Mouse (Mus musculus) stomach, postnatal 0 days (tissue): ENCODE measurements at regions not wholly inside any gene's neighbourhood (a gene's known extent, or its start where the extent isn't known, plus 50 kb on each side); places are given as distances from the start of the nearest gene placed in this dataset.
"Not testable (repeated sequence)": the region's sequence is repeated elsewhere in the genome, so short reads cannot be mapped to it uniquely, and the experiment has no call there.

ENCODE experiments used
- ATAC-seq: fragments of 200-750 bp; cut with Nextera tagmentation; 2 replicates; pipeline ENCODE4 v1.8.0; 2017; ENCODE audit not compliant: low FRiP score, low TSS enrichment
- DNase-seq: peaks from one replicate; pipeline ENCODE4 v3.0.0-alpha.2; 2016; ENCODE audit warnings: low spot score
- H3K27ac ChIP-seq: fragments of 300-500 bp; sonication (generic); replicated peaks from 2 replicates; pipeline ENCODE4 v1.5.1; 2014; ENCODE audit warnings: mild to moderate bottlenecking, control low read depth
- H3K27me3 ChIP-seq: fragments of 300-500 bp; sonication (generic); 2 replicates; pipeline ENCODE4 v1.6.1; 2014; ENCODE audit warnings: low read length; ENCODE audit not compliant: control insufficient read depth, insufficient read depth
- H3K36me3 ChIP-seq: fragments of 300-500 bp; sonication (generic); 2 replicates; pipeline ENCODE4 v1.6.1; 2014; ENCODE audit warnings: low read length, mixed read lengths; ENCODE audit not compliant: control insufficient read depth, insufficient read depth
- H3K4me1 ChIP-seq: fragments of 300-500 bp; sonication (generic); replicated peaks from 2 replicates; pipeline ENCODE4 v1.6.1; 2014; ENCODE audit warnings: antibody characterized with exemption; ENCODE audit not compliant: control insufficient read depth, insufficient read depth
- H3K4me2 ChIP-seq: fragments of 300-500 bp; sonication (generic); replicated peaks from 2 replicates; pipeline ENCODE4 v1.6.1; 2014; ENCODE audit warnings: low read depth, mild to moderate bottlenecking, control low read depth, moderate library complexity
- H3K4me3 ChIP-seq: fragments of 300-500 bp; sonication (generic); 2 replicates; pipeline ENCODE4 v1.5.1; 2014; ENCODE audit warnings: low read depth, low read length, control low read depth
- H3K9ac ChIP-seq: fragments of 300-500 bp; sonication (generic); 2 replicates; pipeline ENCODE4 v1.6.1; 2014; ENCODE audit warnings: mild to moderate bottlenecking, low read length, control low read depth, mixed read lengths
- H3K9me3 ChIP-seq: fragments of 300-500 bp; sonication (generic); 2 replicates; pipeline ENCODE4 v1.6.1; 2016; ENCODE audit warnings: low read length; ENCODE audit not compliant: control insufficient read depth
- CTCF ChIP-seq: IDR thresholded peaks from 2 replicates; pipeline ENCODE4 v1.5.1; 2016; ENCODE audit warnings: antibody characterized with exemption, low read depth, mild to moderate bottlenecking, moderate library complexity
- EP300 ChIP-seq: optimal IDR thresholded peaks from 2 replicates; pipeline ENCODE3; 2016; ENCODE audit warnings: antibody characterized with exemption
- WGBS: fragments of 180-500 bp; shearing (Covaris S2); extraction: QIAGEN DNeasy Blood & Tissue Kit; methylation state at CpG from one replicate; pipeline ENCODE4 v1.1.7; 2014; 5-methylcytosine and 5-hydroxymethylcytosine counted together

DNA sequence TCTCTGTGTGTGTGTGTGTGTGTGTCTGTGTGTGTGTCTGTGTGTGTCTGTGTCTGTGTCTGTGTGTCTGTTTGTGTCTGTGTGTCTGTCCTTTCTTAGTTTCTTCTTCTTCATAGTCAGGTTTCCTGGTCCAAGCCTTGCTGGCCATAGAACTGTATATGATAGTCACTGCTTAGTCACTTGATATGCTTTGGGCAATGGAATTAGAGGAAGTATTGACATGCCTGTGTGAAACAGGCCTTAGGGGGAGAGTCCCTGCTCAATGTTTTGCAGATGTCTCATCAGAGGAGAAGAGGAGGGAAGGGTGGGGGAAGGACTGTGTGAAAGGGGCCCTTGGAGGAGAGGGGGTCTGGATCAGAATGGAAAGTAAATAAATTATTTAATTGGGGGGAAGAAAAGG, 374.4 kb upstream of the Clnk start:
- Histone ChIP-seq H3K4me3 (no peak overlapping the region), H3K27me3 (no peaks in the 10 kb centered on the region), H3K4me2 (no peak overlapping the region), H3K36me3 (no peaks in the 10 kb centered on the region), H3K4me1 (no peaks in the 10 kb centered on the region), H3K9me3 (no peaks in the 10 kb centered on the region), H3K9ac (no peak overlapping the region), H3K27ac (no peak overlapping the region)
- DNase-seq, result no peak
- no peak for TF ChIP-seq CTCF
- no peak for TF ChIP-seq EP300
- no peak for ATAC-seq

DNA sequence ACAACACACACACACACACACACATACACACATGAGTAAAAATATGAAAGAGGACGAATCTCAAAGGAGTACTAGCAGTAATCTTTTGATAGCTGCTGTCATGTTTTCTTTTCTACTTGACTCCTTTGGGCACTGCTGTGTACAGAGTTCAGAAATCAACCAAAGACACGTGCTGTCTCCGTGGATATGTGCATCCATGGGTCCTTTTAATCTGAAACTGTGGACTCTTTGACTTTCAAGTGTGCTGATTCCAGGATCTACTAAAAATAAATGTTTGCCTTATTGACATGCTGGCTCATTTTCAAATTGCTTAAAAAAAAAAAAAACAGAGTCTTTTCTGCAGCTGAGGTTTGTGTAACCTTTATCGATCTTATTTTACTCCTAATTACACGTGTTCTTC, 343.1 kb upstream of the Clnk start:
- Histone ChIP-seq H3K36me3 (no peaks in the 10 kb centered on the region), H3K27me3 (no peaks in the 10 kb centered on the region), H3K27ac (no peak overlapping the region), H3K4me1 (no peaks in the 10 kb centered on the region), H3K4me2 (no peak overlapping the region), H3K9me3 (no peaks in the 10 kb centered on the region), H3K9ac (no peak overlapping the region), H3K4me3 (no peak overlapping the region)
- DNase-seq (no peak), ATAC-seq (no peak)
- TF ChIP-seq EP300 (no peak), CTCF (no peak)
- WGBS, result 68% methylated on average over 5 of the region's 5 CpGs

DNA sequence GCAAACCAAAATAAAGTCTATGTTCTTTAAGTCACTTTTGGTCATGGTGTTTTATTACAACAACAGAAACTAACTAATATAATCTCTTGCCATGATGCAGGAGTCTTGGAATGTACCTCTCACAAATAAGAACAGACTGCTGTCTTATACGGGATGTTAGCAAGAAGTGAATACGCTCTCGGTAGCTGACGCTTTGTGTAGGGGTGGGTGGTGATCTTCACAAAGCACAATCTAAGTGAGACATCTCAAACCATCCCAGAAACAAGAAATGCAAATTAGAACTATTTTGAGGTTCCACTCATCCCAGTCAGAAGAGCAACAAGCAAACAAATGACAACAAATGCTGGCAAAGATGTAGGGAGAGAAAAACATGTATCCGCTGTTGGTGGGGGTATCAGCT, 339.7 kb upstream of the Clnk start:
- no peaks in the 10 kb centered on the region for H3K36me3 ChIP-seq
- no peak overlapping the region for H3K9ac ChIP-seq
- no peak for TF ChIP-seq EP300
- no peaks in the 10 kb centered on the region for H3K9me3 ChIP-seq
- DNase-seq (no peak), ATAC-seq (no peak)
- H3K27ac ChIP-seq, result no peak overlapping the region
- no peaks in the 10 kb centered on the region for H3K4me1 ChIP-seq
- H3K27me3 ChIP-seq, result no peaks in the 10 kb centered on the region
- H3K4me3 ChIP-seq, result no peak overlapping the region
- no peak overlapping the region for H3K4me2 ChIP-seq
- WGBS, result 93% methylated on average over 5 of the region's 5 CpGs

DNA sequence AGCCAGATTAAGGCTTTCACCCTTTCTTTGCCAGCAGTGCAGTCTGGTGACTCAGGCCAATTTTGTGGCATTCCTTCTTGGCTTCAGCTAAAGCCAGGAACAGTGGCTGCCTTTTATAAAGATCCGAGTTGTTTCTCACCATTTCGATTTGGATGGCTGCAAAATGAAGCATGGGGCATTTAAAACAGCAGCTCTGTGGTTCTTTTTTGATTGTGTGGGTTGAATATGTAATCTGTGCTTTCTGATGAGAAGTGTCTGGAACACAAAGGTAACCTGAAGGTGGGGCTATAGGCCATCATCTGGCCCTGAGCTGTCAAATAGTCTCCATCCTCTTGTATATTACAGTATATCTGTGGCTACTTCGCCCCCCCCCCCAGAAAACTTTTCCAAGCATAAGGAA, 338.4 kb upstream of the Clnk start:
- 68% methylated on average over 3 of the region's 3 CpGs for WGBS
- Histone ChIP-seq H3K36me3 (no peaks in the 10 kb centered on the region), H3K27ac (no peak overlapping the region), H3K4me3 (no peak overlapping the region), H3K9ac (no peak overlapping the region), H3K4me1 (no peaks in the 10 kb centered on the region), H3K9me3 (no peaks in the 10 kb centered on the region), H3K4me2 (no peak overlapping the region), H3K27me3 (no peaks in the 10 kb centered on the region)
- DNase-seq (no peak), ATAC-seq (no peak)
- TF ChIP-seq EP300 (no peak), CTCF (peak; percentile 31; the same call in 1 of the 2 replicates)

DNA sequence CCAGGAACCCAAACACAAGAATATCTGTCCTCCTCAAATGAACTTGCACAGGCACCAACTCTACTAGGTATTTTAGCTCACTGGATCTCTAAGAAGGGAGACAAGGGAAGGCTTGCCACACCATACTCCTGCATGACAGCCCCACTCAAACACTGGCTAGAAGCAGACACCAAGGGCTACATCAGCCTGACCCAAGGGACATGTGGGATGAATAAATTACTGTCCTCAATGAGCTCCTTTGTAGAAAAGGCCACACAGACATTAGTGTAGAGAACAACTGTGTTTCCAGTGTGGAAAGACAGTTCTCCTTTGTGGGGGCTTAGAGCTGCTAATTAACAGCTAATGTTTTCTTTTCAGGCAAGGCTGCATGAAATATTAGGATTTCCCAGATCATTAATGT, 335.9 kb upstream of the Clnk start:
- H3K9me3 ChIP-seq, result no peaks in the 10 kb centered on the region
- H3K4me3 ChIP-seq, result no peak overlapping the region
- no peak for ATAC-seq
- H3K4me1 ChIP-seq, result no peaks in the 10 kb centered on the region
- H3K27me3 ChIP-seq, result no peaks in the 10 kb centered on the region
- no peak overlapping the region for H3K4me2 ChIP-seq
- H3K9ac ChIP-seq, result no peak overlapping the region
- no peak overlapping the region for H3K27ac ChIP-seq
- DNase-seq, result no peak
- H3K36me3 ChIP-seq, result no peaks in the 10 kb centered on the region
- no peak for TF ChIP-seq EP300
- no peak for TF ChIP-seq CTCF

DNA sequence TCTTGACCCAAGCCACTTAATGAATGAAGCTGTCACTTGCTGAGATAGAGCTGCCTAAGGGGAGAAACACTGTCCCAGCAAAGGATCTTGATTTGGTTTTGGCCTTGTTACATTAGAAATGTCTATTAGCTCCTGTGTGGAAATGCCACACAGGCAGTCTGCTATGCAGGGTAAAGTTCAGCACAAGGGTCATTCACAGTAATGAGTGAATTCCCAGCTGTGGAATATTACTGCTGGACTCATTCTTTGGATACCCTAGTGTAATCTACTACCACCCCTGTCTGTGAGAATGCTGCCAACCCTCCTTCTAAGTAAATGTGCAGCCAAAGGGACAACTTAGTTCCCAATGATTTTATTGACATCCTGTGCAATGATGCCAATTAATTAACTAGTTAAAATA, 322.2 kb upstream of the Clnk start:
- no peak overlapping the region for H3K4me3 ChIP-seq
- no peak for TF ChIP-seq CTCF
- TF ChIP-seq EP300, result no peak
- no peaks in the 10 kb centered on the region for H3K4me1 ChIP-seq
- H3K9ac ChIP-seq, result no peak overlapping the region
- no peak overlapping the region for H3K27ac ChIP-seq
- H3K27me3 ChIP-seq, result no peaks in the 10 kb centered on the region
- no peaks in the 10 kb centered on the region for H3K36me3 ChIP-seq
- ATAC-seq (no peak), DNase-seq (no peak)
- H3K4me2 ChIP-seq, result no peak overlapping the region
- no peaks in the 10 kb centered on the region for H3K9me3 ChIP-seq

DNA sequence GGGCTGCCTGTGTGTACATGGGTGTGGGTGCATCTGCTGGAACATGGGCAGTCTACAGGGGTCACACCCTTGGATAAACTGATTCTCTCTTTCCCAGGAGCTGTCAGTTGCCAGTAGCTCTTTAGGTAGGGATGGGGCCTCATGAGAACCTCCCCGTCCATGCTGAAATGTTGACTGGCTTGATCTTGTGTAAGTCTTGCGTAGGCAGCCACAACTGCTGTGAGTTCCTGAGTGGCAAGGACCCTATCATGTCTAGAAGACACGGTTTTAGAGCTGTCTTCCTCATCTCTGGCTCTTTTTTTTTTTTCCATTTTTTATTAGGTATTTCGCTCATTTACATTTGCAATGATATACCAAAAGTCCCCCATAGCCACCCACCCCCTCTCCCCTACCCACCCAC, 314.5 kb upstream of the Clnk start:
- DNase-seq, H3K4me1 ChIP-seq, H3K9me3 ChIP-seq, H3K4me3 ChIP-seq, H3K36me3 ChIP-seq, H3K27me3 ChIP-seq, H3K27ac ChIP-seq, H3K9ac ChIP-seq, H3K4me2 ChIP-seq, ATAC-seq: not testable (repeated sequence)
- WGBS, result 90% methylated on average over 2 of the region's 4 CpGs
